Mouse (Mus musculus) heart, adult 9 months (tissue): ENCODE data around the gene Slc2a4.
"Not testable (repeated sequence)": the region's sequence is repeated elsewhere in the genome, so short reads cannot be mapped to it uniquely, and the experiment has no call there.

Source experiments
- DNase-seq, 2 experiments: peaks; one replicate each; pipeline ENCODE4 v3.0.0; 2022; ENCODE audit warnings: low spot score in 2 of 2

Gene Slc2a4

DNA sequence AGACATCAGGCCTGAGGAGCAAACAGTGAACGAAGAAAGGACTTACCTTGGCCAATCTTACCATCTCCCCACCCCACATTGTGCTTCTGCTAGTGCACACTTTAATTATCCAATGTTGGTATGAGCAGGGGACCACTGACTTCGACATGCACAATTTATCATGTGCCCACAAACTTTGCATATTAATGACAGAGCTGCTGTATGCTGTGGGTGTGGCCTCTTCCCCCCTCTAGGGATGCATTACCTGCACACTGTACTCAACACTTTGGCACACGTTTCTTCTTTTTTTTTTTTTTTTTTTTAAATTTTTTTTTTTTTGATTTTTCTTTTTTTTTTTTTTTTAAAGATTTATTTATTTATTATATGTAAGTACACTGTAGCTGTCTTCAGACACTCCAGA is 22.8 kb upstream of the Slc2a4 start:
- no peak for DNase-seq

DNA sequence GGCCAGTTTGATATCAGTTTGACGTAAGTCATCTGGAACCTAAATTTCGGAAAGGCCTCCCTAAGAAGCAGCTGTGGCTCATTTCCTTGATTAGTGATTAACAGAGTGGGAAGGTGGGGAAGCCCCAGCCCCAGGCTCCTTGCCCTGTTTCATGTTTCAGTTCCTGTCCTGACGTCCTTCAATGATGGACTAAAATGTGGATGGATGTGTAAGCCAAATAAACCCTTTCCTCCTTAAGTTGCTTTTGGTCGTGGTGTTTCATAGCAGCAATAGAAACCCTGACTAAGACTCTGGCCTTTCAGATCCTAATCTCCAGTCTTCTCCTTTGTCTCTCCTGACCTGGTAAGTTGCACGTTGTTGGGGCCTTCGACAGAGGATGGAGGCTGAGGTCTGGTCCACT is 22.2 kb upstream of the Slc2a4 start:
- DNase-seq = no peak

DNA sequence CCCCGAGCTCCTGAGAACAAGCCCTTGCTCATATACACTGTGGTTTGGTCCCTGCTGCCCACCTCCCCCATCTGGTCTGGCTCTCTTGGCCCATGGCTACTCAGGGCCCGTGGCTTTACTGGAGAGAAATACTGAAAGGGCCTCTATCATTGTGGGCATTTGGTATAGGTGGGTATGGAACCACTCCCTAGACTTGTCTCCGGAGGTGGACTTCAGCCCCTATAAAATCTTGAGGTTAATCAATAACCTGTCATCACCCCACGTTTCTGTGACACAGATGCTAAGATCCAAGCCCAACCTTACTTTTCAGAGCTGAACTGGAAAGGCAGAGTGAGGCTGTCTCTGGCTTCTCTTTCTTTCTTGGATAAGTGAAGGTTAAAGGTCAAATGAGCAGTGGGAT is 20.8 kb upstream of the Slc2a4 start:
- DNase-seq = no peak

DNA sequence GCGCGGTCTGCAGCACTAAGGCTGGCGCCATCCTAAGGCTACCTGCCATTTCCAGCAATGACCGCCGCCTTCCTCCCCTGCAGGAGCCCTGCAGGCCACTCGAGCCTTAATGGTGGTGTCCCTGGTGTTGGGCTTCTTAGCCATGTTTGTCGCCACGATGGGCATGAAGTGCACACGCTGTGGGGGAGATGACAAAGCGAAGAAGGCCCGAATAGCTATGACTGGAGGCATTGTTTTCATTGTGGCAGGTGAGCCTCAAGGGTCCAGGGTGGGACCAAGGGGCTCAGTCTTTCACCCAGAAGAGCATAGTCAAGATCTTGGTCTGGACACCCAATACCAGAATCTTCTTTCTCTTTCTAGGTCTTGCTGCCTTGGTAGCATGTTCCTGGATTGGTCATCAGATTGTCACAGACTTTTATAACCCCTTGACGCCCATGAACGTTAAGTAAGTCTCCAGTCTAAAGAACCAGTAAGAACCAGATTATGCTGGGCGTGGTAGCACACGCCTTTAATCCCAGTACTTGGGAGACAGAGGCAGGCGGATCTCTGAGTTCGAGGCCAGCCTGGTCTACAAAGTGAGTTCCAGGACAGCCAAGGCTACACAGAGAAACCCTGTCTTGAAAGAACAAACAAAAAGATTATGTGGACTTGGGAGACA is 19.0 kb upstream of the Slc2a4 start:
- DNase-seq = no peak

DNA sequence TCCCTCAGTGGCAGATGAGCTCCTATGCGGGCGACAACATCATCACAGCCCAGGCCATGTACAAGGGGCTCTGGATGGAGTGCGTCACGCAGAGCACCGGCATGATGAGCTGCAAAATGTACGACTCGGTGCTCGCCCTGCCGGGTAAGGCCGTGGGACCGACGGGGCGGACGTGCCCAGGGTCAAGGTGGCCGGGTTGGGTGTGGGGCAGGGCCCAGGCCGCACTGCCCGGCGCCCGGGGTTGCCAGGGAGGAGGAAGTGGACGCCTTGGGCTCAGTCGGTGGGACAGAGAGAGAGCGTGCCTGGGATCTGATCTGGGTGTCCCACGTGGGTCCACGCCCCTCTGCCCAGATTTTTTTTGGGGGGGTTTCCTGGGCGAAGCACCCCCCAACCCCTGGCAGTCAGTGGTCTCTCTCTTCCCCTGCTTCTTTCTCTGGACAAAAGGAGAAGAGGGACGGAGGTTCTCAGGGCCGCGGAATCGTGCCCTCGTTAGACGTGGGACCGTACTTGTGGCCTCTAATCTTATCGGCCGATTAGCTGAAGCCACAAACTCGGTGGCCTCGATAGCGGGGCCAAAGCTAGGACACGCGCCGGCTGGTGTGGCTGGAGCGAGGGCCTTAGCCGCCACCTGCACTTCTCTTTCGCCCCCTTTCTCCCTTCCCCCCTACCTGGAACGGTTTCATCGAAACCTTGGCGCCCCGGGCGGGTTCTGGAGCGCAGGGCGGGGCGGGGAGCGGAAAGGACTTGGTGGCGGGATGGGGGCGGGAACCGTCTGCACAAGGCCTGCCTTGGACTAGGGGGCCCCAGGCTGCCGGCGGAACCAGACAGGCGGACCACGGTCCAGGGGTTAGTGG is 18.2 kb upstream of the Slc2a4 start:
- DNase-seq = no peak

DNA sequence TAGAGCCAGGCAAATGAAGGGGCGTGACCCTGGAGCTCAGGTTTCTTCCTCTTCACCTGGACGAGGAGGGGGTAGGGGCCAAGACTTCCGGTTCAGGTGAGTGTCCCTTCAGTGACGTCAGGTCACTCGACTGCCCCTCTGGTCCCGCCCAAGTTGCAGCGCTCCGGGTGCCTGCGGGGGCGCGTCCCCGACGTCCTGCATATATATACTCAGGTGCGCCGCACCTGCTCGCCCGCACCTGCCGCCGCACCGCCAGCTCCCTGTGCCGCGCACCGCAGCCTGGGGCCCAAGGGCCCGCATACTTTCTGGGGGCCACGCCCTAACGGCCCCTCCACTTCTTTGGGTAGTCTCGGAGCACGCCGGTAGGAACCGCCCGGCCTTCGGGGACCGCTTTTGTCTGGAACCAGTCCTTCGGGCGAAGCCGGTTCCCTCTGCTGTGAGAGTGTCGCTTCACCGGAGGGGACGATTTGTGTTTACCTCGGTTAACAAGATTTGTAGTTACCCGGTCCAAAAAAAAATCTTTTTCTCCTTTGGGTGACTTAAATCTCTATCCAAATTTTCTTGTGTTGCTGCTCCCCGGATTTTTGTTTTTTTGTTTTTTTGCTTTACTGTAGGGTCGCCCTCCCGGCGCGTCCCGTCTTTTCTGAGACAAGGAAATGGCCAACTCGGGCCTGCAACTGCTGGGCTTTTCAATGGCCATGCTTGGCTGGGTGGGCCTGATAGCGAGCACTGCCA is 17.4 kb upstream of the Slc2a4 start:
- no peak for DNase-seq

DNA sequence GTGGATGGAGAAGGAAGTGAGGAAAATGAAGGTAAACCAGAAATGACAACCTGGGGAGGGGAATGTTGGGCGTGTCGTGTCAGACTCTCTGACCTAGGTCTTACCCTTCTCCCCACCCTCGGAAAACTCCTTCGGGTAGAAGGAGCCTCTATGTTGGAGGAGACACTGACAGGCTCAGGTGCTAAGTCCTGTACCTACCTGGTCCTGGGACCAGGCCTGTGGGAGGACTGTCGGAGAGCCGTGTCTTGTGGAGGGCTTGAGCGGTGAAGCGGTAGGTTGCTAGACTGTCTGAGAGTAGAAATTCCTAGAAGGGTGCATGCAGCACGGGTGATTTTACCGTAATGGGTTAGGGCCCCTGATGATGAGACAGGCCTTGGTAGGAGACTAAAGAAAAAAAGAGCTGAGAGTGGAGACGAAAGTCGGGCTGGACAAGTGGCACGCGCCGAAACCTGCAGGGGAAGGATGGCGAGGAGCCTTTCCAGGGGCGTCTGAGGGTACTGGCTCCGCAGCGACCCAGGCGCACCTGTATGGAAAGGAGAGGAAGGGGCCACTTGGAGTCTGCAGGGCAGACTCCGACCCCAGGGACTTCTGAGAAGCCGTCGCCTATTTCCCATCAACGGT is 16.8 kb upstream of the Slc2a4 start, which contains the start of gene Cldn7:
Cldn7 (plus strand) TSS at position 130 of the 621 bp plus-strand sequence.
- no peak for DNase-seq

DNA sequence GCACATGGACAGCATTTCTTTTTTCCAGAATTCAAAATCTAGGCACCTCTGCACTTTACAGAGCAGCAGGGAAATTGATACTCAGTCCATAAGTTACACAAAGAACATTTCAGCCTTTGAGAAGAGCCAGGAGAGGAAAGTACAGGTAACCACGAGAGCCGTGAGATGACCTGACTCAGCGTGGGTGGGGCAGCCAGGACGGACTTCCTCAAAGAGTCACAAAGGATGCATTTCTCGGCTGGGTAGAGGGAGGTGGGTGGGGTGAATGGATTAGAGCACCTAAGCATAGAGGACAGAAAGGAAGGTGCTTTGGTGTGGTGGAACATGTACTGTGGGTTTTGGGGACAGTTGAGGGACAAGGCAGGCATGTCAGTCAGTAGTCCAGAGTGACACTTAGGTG is 13.9 kb upstream of the Slc2a4 start:
- no peak for DNase-seq

DNA sequence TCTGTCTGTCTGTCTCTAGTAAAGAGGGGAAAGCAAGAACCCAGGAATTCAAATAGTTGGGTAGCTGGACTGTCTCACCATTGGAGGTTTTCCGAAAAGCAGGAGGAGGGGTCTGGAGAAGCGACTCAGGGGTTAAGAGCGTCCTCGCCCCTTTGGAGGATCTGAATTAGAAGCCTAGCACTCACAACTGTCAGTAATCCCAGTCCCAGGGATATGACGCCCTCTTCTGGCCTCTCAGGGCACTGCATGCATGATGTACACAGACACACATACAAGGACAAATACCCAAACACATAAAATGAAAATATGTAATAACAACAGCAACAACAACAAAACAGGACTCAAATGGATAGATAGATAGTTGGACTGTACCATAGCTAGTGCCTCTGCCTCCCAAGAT is 12.6 kb upstream of the Slc2a4 start:
- DNase-seq = no peak

DNA sequence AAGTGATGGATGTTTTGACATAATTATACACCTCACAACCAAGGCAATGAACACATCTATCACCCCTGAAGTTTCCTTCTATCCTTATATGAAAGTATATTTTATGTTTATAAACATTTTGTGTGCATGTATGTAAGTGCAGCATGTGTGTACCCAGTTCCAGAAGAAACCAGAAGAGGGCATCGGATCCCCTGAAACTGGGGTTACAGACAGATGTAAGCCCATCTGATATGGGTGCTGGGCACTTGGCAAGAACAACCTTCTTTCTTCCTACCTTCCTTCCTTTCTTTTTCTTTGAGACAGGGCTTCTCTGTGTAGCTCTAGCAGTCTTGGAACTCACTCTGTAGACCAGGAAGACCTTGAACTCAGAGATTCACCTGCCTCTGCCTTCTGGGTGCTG is 8.2 kb upstream of the Slc2a4 start:
- no peak for DNase-seq

DNA sequence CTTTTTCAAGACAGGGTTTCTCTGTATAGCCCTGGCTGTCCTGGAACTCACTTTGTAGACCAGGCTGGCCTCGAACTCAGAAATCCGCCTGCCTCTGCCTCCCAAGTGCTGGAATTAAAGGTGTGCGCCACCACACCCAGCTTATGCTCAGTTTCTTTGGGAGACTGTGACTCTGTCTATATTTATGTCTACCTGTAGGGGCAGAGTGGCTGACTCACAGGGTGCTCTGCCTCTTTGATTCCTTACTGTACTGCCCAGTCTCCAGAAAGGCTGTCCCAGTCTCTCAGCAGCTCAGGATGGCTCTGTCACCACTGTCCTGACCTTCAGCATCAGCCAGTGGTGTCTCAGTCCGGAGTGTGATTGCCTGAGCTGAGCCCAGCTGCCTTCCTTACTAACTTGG is 7.6 kb upstream of the Slc2a4 start:
- DNase-seq = not testable (repeated sequence)

DNA sequence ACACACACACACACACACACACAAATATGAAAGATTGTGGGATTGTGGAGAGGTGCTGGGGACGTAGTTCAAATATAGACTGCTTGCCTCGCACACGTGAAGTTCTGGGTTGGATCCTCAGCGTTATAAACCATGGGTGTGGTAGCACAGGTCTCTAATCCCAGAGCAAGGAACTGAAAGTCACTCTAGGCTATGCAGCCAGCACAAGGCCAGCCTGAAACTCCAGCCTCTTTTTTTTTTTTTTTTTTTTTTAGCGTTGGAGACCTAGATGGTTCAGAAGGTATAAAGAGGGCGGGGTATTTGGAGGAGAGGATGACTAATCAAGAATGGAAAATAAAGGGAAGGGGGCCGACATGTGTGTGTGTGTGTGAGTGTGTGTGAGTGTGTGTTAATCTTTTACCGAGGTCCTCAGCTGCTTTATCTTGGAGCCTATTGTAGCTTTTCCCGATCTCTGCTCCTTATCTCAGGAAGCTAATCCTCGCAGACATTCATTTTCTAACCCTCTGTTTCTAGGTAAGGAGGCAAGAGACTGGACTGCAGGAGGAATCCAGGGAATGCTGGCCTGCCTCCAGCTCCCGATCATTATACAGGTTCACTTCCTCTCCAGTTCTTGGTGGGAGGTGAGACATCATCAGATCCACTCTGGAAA is 5.4 kb upstream of the Slc2a4 start:
- no peak for DNase-seq

DNA sequence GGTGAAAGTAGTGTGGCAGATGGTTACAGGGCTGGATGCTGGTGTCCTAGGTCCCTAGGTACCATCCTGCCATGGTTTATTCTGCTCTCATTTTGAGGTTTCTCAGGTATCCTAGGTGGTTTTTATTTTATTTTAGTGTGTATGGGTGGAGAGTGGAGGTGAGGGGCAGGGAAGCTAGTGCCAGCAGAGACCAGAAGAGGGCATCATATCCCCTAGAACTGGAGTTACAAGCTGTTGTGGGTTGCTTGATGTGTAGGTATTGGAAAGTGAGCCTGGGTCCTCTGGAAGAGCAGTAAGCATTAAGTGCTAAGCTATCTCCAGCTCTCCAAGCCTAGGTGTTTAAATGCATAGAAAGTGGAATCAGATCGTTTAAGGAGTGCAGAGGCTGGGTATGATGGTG is 4.3 kb upstream of the Slc2a4 start:
- DNase-seq = no peak

DNA sequence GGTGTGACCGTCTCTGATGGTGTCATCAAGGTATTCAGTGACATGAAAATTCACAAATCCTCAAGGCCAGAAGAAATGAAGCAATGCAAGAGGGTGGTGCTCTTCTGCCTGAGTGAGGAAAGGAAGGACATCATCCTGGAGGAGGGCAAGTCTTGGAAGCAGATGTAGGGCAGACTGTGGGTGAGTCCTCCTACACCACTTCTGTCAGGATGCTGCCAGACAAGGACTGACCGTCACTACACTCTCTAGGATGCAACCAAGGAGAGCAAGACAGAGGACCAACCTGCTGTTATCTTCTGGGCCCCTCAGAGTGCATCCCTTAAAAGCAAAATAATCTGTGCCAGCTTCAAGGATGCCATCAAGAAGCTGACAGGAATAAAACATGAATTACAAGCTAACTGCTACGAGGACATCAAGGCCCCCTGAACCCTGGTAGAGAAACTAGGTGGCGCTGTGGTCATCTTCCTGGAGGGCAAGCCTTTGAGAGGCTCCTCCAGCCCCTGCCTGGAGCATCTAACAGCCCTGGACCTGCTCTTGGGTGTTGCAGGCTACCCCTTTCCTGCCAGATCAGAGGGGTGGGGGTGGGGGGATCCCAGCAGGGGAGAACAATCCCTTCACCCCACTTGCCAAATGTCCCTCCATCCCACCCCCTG is 2.9 kb upstream of the Slc2a4 start:
- no peak for DNase-seq

DNA sequence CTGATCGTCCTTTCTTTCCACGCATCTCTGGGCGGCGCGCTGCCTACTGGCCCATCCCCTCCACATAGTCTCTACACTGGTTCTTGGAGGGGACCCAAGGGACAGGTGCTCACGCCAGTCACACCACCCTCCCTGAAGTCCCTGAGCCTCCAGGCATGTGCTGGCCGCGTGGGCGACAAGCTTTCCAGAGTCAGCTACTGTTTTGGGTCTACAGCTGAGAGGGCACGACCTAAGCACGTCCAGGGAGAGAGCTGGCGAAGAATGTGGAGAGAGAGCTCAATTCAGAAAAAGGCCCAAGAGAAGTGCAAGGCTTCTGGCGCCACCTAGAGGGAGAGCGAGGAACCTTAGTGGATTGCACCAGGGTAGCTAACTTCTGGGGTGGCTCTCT is 769 bp upstream of the Slc2a4 start:
- peak; percentile 84 to 92 for DNase-seq

DNA sequence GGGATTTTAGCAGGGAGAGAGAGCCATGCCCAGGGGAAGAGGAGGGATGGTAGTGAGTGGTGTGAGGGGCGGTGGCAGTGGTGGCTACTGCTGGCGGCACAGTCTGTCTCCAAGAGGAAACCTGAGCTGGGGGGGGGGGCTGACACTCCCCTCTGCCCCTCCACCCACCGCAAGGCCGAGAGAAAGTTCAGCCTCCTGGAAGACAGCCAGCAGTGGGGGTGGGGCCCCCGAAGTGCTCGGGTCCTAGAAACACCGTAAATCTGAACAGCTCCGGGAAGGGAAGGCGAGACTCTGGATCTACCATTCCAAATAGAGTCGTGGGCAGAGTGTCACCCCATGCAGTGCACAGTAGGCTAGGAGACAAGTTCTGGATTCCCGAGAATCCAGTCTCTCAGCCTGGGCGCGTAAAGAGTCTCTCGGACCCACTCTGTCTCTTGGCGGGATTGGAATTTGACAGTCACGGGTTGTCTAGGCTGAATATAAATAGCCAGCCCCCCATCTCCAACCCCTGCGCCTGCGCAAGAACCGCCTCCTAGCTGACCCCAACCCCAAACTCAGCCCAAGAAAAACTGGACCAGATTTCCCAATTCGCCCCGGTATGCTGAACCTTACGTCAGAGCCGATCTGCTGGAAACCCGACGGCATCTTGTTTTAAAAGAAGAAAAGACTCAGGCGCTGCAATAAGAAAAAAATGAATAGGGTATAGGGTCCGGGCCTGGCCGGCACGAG is 487 bp downstream of the Slc2a4 start:
- peak; percentile 64 to 65 for DNase-seq

DNA sequence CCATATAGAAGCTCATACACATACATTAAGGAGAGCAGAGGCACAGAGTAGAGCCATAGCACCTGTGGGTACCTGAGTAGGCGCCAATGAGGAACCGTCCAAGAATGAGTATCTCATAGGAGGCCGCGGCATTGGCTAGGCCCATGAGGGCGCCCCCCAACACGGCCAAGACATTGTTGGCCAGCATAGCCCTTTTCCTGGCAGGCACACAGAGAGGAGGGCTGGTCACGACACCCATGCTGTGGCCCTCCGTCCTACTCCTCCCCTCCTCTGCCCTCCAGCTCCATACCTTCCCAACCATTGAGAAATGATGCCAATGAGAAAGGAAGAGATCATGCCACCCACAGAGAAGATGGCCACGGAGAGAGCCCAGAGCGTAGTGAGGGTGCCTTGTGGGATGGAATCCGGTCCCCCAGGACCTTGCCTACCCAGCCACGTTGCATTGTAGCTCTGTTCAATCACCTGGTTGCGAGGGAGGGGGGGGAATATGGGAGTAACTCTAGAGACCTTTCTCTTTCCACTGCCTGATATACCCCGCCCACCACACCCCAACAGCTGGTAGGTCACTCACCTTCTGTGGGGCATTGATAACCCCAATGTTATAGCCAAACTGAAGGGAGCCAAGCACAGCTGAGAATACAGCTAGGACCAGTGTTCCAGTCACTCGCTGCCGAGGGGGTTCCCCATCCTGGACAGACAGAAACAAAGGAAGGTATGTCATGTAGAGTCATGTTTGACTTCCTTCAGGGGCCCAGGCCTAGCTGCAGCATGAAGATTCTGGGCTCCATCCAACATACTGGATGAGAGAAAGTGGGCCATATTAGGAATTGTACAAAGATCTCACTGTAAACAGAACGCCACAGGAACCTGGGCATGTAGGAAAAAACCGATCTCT is 1.7 kb downstream of the Slc2a4 start:
- DNase-seq = no peak

DNA sequence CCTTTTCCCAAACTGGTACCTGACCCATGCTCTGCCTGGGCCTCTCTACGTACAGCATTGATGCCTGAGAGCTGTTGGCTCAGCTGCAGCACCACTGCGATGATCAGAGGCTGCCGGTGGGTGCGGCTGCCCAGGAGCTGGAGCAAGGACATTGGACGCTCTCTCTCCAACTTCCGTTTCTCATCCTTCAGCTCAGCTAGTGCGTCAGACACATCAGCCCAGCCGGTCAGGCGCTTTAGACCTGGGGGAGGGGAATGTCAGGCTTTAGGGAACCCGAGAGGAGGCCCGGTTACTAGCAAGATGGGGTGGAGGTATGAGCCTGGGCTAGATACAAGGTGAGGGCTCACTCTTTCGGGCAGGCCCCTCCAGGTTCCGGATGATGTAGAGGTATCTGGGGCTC is 2.8 kb downstream of the Slc2a4 start:
- no peak for DNase-seq

DNA sequence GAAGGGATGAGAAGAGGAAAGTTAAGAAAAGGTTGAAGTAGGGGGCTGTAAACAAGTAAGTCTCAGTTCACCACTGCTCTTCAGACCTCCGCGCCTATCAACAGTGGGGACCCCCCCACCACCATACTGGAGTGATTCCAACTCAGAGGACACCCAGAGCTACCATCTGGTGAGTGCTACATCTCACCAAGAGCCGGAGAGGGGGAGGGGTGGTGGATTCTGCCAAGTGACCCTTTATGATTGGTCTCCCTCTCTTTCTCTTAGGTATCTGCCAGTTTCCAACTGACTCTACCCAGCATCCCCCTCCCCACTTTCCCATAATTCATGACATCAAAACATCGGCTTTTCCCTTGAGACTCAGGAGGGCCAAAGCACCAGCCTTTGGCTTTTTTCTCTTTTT is 7.0 kb downstream of the Slc2a4 start:
- no peak for DNase-seq

DNA sequence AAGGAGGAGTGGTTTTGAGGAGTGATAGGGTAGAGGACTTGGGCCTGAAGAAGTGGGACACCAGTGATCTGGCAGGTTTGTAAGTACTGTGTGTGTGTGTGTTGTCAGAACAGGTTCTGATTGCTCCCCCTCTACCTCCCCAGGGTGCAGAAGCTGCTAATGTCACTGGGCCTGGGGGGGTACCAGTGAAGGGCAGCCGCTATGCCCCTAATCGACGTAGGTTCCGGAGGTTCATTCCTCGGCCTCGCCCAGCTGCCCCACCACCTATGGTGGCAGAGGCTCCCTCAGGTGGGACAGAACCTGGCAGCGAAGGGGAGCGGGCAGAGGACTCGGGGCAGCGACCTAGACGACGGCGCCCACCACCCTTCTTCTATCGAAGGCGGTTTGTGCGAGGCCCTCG is 8.3 kb downstream of the Slc2a4 start:
- DNase-seq = no peak
